Mouse (Mus musculus): ENCODE data around the gene Rhoj. TPM values are rescaled to one million over a fixed set of nuclear protein-coding genes. Genes with fewer than 3 reads are reported as not detected.
A peak's percentile ranks its signal among the peaks of the same experiment; 100 is the strongest.

Gene Rhoj
- polyA plus RNA-seq, 1 experiment from 2014 or later = 24.8 TPM

DNA sequence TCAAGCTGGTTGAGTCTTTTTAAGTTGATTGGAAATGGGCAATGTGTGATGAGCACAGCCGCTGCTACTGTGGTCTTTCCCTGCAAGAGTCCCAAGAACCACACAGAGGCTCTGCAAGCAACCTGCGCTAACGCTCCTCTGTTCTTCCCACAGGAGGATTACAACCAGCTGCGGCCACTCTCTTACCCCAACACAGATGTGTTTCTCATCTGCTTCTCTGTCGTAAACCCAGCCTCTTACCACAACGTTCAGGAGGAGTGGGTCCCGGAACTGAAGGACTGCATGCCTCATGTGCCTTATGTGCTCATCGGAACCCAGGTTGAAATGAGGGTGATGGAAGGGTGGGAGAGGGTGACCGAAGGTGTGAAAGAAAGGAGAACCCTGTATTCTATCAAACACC lies 83.4 kb downstream of the Rhoj start:
- no peaks in the 10 kb centered on the region for H3K9me3 ChIP-seq (ENCODE audit: control insufficient read depth, low read length)

DNA sequence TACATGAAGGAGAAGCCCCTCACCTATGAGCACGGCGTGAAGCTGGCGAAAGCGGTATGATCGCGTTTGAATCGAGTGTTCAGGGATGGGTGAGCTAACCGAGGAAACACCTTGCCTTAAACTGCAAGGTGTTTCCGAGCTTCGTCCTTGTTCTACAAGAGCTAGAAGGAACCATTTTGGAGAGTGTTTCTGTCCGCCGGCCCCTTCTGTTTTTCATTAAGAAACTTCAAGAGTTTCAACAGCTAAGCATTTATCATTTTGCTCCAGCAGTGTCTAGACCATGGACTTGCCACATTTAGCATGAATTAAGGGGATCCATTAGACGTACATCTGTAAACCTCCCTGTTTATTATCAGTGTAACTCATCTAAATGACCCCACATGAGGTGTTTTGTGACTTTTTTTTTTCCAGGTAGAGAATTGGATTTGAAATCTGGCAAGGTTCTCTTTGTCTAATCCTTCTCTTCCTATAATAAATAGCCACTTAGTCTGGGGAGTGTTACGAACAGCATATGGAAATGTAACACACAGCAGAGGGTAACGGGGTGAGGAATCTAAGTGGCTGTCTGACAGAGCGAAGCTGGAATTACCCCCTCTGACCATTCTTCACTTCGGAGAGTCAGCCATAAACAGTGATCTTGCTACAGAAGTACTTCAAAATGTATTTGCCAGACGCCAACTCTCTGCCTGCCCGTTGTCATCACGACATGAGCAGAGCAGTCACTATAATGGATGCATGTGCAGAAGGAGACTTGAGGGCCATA lies 86.1 kb downstream of the Rhoj start:
- no peak overlapping the region for H3K4me3 ChIP-seq (ENCODE audit: low read depth, low read length)
- ATAC-seq (ENCODE audit: low FRiP score) (no peak), DNase-seq (ENCODE audit: low spot score, missing footprints) (peak; percentile 60)
- H3K27me3 ChIP-seq (ENCODE audit: control insufficient read depth, insufficient read depth, low read length) = no peaks in the 10 kb centered on the region
- no peaks in the 10 kb centered on the region for H3K4me1 ChIP-seq (ENCODE audit: control insufficient read depth, insufficient read depth, low read length)
- 90% methylated on average over 20 of the region's 20 CpGs for WGBS
- H3K4me2 ChIP-seq = no peak overlapping the region
- no peaks in the 10 kb centered on the region for H3K9me3 ChIP-seq (ENCODE audit: control insufficient read depth, low read length)
- no peak overlapping the region for H3K27ac ChIP-seq (ENCODE audit: low read depth, low read length)
- H3K9ac ChIP-seq (ENCODE audit: low read length) = no peak overlapping the region
- no peaks in the 10 kb centered on the region for H3K36me3 ChIP-seq (ENCODE audit: control insufficient read depth, insufficient read depth, low read length)

More for the DNA sequence above, 83.4 kb downstream of the Rhoj start:
- Histone ChIP-seq H3K4me1 (ENCODE audit: control insufficient read depth, insufficient read depth, low read length) (no peaks in the 10 kb centered on the region), H3K4me3 (ENCODE audit: low read depth, low read length) (no peak overlapping the region), H3K27ac (ENCODE audit: low read depth, low read length) (no peak overlapping the region), H3K4me2 (no peak overlapping the region), H3K36me3 (ENCODE audit: control insufficient read depth, insufficient read depth, low read length) (no peaks in the 10 kb centered on the region), H3K27me3 (ENCODE audit: control insufficient read depth, insufficient read depth, low read length) (no peaks in the 10 kb centered on the region), H3K9ac (ENCODE audit: low read length) (no peak overlapping the region)
- DNase-seq (ENCODE audit: low spot score, missing footprints) = peak; percentile 10
- 79% methylated on average over 9 of the region's 9 CpGs for WGBS
- no peak for ATAC-seq (ENCODE audit: low FRiP score)

DNA sequence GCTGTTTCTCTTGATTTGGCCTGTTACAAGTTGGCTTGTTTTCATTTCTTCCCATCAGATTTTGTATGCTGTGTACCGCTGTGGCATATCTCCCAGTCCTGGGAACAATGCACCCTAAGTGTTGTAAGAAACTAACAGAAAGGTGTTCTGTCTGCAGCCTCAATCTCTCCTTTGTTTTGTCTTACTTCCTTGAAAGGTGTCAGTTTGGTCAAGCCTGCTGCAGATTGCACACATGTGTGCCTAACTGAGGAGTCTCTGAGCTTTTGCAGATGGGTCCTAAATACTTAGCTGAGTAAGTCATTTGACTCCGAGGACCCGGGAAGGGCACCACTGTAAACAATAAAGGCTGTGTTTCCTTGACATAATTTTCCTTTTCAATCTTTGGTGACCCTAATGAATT lies 88.5 kb downstream of the Rhoj start:
- DNase-seq (ENCODE audit: low spot score, missing footprints) = peak; percentile 73
- no peaks in the 10 kb centered on the region for H3K27me3 ChIP-seq (ENCODE audit: control insufficient read depth, insufficient read depth, low read length)
- no peak for ATAC-seq (ENCODE audit: low FRiP score)
- WGBS = 80% methylated on average over 3 of the region's 3 CpGs
- no peak overlapping the region for H3K9ac ChIP-seq (ENCODE audit: low read length)
- H3K4me3 ChIP-seq (ENCODE audit: low read depth, low read length) = no peak overlapping the region
- H3K9me3 ChIP-seq (ENCODE audit: control insufficient read depth, low read length) = no peaks in the 10 kb centered on the region
- no peaks in the 10 kb centered on the region for H3K4me1 ChIP-seq (ENCODE audit: control insufficient read depth, insufficient read depth, low read length)
- no peak overlapping the region for H3K4me2 ChIP-seq
- H3K27ac ChIP-seq (ENCODE audit: low read depth, low read length) = no peak overlapping the region
- no peaks in the 10 kb centered on the region for H3K36me3 ChIP-seq (ENCODE audit: control insufficient read depth, insufficient read depth, low read length)

DNA sequence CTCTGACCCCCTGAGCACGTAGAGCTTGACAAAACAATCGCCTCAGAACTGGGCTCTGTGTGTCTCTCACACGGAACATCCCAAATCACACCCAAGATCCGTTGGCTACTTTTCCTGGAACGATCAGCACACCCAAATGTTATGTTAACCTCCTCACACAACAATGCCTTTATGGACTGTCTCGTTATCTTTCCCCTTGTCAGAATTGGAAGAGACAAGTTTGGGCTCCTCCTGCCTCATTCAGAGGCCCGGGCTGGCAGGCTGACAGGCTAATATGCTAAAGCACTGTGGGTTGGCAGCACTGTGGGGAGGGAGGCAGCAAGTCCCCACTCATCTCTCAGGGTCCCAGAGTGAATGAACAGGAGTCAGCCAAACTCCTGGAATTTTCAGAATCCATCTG lies 89.0 kb downstream of the Rhoj start:
- Histone ChIP-seq H3K9me3 (ENCODE audit: control insufficient read depth, low read length) (no peaks in the 10 kb centered on the region), H3K4me2 (no peak overlapping the region), H3K27me3 (ENCODE audit: control insufficient read depth, insufficient read depth, low read length) (no peaks in the 10 kb centered on the region), H3K36me3 (ENCODE audit: control insufficient read depth, insufficient read depth, low read length) (no peaks in the 10 kb centered on the region), H3K4me3 (ENCODE audit: low read depth, low read length) (no peak overlapping the region), H3K27ac (ENCODE audit: low read depth, low read length) (no peak overlapping the region), H3K9ac (ENCODE audit: low read length) (no peak overlapping the region), H3K4me1 (ENCODE audit: control insufficient read depth, insufficient read depth, low read length) (no peaks in the 10 kb centered on the region)
- 74% methylated on average over 7 of the region's 7 CpGs for WGBS
- no peak for ATAC-seq (ENCODE audit: low FRiP score)
- no peak for DNase-seq (ENCODE audit: low spot score, missing footprints)

DNA sequence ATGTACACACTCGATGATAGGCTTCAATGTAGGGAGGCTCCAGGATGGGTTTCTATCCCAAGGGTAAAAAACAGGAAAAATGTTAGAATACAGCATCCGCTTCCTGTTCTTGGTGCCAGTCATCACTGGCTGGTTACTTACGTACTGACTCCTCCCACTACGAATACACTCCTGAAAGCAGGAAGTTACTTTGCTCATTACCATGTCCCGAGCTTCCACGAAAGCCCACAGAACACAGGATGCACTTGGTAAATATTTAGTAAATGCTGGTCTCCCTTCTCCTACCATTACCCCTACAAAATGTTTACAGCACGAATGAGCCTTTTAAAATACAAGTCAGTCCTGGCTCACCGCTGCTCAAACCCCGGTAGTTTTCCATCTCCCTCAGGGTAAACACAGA lies 104.8 kb downstream of the Rhoj start:
- ATAC-seq (ENCODE audit: low FRiP score) (no peak), DNase-seq (ENCODE audit: low spot score, missing footprints) (peak; percentile 64)
- 87% methylated on average over 9 of the region's 9 CpGs for WGBS
- no peaks in the 10 kb centered on the region for H3K27me3 ChIP-seq (ENCODE audit: control insufficient read depth, insufficient read depth, low read length)
- no peaks in the 10 kb centered on the region for H3K36me3 ChIP-seq (ENCODE audit: control insufficient read depth, insufficient read depth, low read length)
- H3K9ac ChIP-seq (ENCODE audit: low read length) = no peak overlapping the region
- no peaks in the 10 kb centered on the region for H3K4me1 ChIP-seq (ENCODE audit: control insufficient read depth, insufficient read depth, low read length)
- H3K4me2 ChIP-seq = no peak overlapping the region
- no peak overlapping the region for H3K27ac ChIP-seq (ENCODE audit: low read depth, low read length)
- no peaks in the 10 kb centered on the region for H3K9me3 ChIP-seq (ENCODE audit: control insufficient read depth, low read length)
- H3K4me3 ChIP-seq (ENCODE audit: low read depth, low read length) = no peak overlapping the region

DNA sequence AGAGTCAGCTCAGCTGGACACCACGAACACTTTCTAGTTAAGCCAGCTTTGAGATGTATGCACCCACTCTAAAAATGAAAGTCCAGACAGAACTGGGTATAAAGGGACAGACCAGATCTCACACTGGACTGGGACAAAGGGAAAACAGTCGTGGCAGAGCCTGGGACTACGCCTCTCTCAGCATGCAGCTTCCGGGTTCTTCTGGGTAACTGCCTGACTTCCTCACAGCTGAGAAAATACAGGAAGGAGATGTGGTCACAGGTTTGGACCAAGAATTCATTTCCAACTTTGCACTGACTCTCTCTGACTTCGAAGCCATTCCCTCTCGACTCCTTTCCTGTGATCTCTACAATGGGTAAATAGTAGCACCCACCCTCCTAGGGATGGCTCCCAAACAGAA lies 106.9 kb downstream of the Rhoj start:
- 81% methylated on average over 6 of the region's 6 CpGs for WGBS
- H3K27ac ChIP-seq (ENCODE audit: low read depth, low read length) = no peak overlapping the region
- no peak overlapping the region for H3K9ac ChIP-seq (ENCODE audit: low read length)
- H3K9me3 ChIP-seq (ENCODE audit: control insufficient read depth, low read length) = no peaks in the 10 kb centered on the region
- ATAC-seq (ENCODE audit: low FRiP score) = no peak
- no peak overlapping the region for H3K4me2 ChIP-seq
- no peaks in the 10 kb centered on the region for H3K27me3 ChIP-seq (ENCODE audit: control insufficient read depth, insufficient read depth, low read length)
- no peak overlapping the region for H3K4me3 ChIP-seq (ENCODE audit: low read depth, low read length)
- DNase-seq (ENCODE audit: low spot score, missing footprints) = no peak
- no peaks in the 10 kb centered on the region for H3K36me3 ChIP-seq (ENCODE audit: control insufficient read depth, insufficient read depth, low read length)
- no peaks in the 10 kb centered on the region for H3K4me1 ChIP-seq (ENCODE audit: control insufficient read depth, insufficient read depth, low read length)

DNA sequence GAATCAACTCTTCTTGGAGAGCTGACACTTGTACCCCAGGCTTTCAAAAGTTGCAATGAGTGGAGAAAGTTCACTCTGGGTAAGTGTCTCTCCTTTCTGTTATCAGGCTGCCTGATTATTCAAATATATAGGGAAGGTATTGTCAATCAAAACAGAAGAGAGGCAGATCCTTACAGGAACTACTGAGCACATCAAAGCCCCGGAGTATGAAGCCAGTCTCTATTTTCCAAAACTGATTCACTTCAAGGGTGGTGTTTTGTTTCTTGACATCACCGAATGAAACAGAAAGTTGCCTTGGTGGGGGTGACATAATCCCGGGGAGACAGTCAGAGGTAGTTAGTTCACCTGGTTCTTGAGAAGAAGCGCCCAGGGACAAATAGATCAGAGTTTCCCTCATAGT lies 108.6 kb downstream of the Rhoj start, which contains the start of gene Gphb5:
Gene Gphb5, minus strand, starts transcription at position 101 of the 400 bp plus-strand sequence.
- 90% methylated on average over 4 of the region's 4 CpGs for WGBS
- no peak within 1 kb of the TSS for H3K4me3 ChIP-seq (ENCODE audit: low read depth, low read length)
- H3K27me3 ChIP-seq (ENCODE audit: control insufficient read depth, insufficient read depth, low read length) = no peaks in the 10 kb centered on the region
- no peaks in the 10 kb centered on the region for H3K9me3 ChIP-seq (ENCODE audit: control insufficient read depth, low read length)
- H3K4me1 ChIP-seq (ENCODE audit: control insufficient read depth, insufficient read depth, low read length) = no peaks in the 10 kb centered on the region
- H3K27ac ChIP-seq (ENCODE audit: low read depth, low read length) = no peak within 1 kb of the TSS
- H3K9ac ChIP-seq (ENCODE audit: low read length) = no peak within 1 kb of the TSS
- ATAC-seq (ENCODE audit: low FRiP score) (no peak), DNase-seq (ENCODE audit: low spot score, missing footprints) (no peak)
- H3K4me2 ChIP-seq = no peak within 1 kb of the TSS
- H3K36me3 ChIP-seq (ENCODE audit: control insufficient read depth, insufficient read depth, low read length) = no peaks in the 10 kb centered on the region

DNA sequence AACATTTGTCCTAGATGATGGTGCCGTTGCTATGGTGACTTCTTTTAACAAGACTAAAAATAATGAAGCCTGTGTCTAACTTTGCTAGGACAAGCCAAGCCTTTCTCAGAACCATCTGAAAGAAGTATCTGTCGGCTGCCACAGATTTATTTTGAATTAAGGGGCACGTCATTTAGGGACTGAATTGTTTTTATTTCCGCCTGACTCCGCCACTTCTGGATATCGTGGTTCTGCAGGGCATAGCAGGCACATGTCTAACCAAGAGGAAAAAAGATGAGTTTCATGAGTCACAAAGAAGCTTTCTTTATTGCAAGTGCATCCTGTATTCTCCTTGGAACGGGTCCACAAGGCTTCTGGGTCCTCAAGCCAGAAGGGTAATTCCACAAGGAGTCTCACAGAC lies 116.2 kb downstream of the Rhoj start:
- no peak for ATAC-seq (ENCODE audit: low FRiP score)
- H3K27me3 ChIP-seq (ENCODE audit: control insufficient read depth, insufficient read depth, low read length) = no peaks in the 10 kb centered on the region
- no peak for DNase-seq (ENCODE audit: low spot score, missing footprints)
- no peak overlapping the region for H3K9ac ChIP-seq (ENCODE audit: low read length)
- H3K36me3 ChIP-seq (ENCODE audit: control insufficient read depth, insufficient read depth, low read length) = no peaks in the 10 kb centered on the region
- no peak overlapping the region for H3K27ac ChIP-seq (ENCODE audit: low read depth, low read length)
- H3K9me3 ChIP-seq (ENCODE audit: control insufficient read depth, low read length) = no peaks in the 10 kb centered on the region
- no peaks in the 10 kb centered on the region for H3K4me1 ChIP-seq (ENCODE audit: control insufficient read depth, insufficient read depth, low read length)
- no peak overlapping the region for H3K4me2 ChIP-seq
- no peak overlapping the region for H3K4me3 ChIP-seq (ENCODE audit: low read depth, low read length)
- WGBS = 85% methylated on average over 7 of the region's 7 CpGs

DNA sequence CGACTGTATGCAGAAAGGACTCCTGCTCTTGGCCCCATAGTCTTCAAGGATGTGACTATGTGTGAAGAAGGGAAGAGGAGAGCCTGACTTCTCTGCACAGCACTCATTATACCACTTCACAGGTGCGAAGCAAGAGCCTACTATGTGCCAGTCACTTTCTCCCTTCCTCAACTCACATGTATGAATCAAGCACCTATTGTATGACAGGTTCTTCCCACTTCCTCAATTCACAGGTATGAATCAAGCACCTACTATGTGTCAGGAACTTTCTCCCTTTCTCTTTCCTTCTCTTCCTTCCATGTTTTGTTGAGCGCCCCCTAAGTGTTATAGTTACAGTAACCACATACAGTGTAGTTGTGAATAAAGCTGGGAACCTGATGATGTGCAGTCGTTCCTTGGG lies 116.7 kb downstream of the Rhoj start:
- DNase-seq (ENCODE audit: low spot score, missing footprints) = no peak
- no peak overlapping the region for H3K4me3 ChIP-seq (ENCODE audit: low read depth, low read length)
- no peaks in the 10 kb centered on the region for H3K36me3 ChIP-seq (ENCODE audit: control insufficient read depth, insufficient read depth, low read length)
- no peaks in the 10 kb centered on the region for H3K27me3 ChIP-seq (ENCODE audit: control insufficient read depth, insufficient read depth, low read length)
- H3K9ac ChIP-seq (ENCODE audit: low read length) = no peak overlapping the region
- ATAC-seq (ENCODE audit: low FRiP score) = no peak
- H3K4me1 ChIP-seq (ENCODE audit: control insufficient read depth, insufficient read depth, low read length) = no peaks in the 10 kb centered on the region
- H3K27ac ChIP-seq (ENCODE audit: low read depth, low read length) = no peak overlapping the region
- H3K9me3 ChIP-seq (ENCODE audit: control insufficient read depth, low read length) = no peaks in the 10 kb centered on the region
- H3K4me2 ChIP-seq = no peak overlapping the region
- WGBS = 94% methylated on average over 4 of the region's 4 CpGs
